Mouse (Mus musculus) olfactory bulb, adult 2 months (tissue): ENCODE results near the gene Dpep3.

ENCODE experiments used
- CTCF ChIP-seq: fragments of 200-500 bp; IDR thresholded peaks from 2 replicates; pipeline ENCODE4 v1.5.1; 2012; ENCODE audit warnings: low read depth, mild to moderate bottlenecking, low read length, moderate library complexity; ENCODE audit not compliant: insufficient read depth
- POLR2A ChIP-seq: fragments of 200-500 bp; IDR thresholded peaks from 2 replicates; pipeline ENCODE4 v1.6.1; 2012; ENCODE audit warnings: mild to moderate bottlenecking, low read depth, low read length, moderate library complexity; ENCODE audit not compliant: insufficient read depth

DNA sequence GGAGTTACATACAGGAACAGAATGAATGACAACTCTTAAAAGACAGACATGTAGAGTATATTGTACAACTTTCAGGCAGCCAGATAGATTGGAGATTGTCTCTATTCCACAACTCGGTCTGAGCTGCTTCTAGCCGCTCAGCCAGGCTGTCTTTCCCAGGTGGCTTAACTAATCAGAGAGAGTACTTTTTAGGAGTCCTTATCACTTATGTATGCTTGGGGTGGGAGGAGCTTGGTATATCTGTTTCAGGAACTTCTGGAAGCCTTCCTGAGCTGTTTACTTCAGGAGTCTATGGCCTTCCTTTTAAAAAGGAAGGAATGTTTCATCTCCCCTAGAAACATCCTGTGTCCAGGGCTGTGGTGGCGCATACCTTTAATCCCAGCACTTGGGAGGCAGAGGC lies 38.8 kb upstream of the Dpep3 start:
- TF ChIP-seq POLR2A: no peak
- no peak for TF ChIP-seq CTCF
